Mouse (Mus musculus) testis, adult 2 months (tissue): Measurements from ENCODE around the gene Tpx2.

ENCODE experiments used
- CTCF ChIP-seq: fragments of 200-500 bp; IDR thresholded peaks from 2 replicates; pipeline ENCODE4 v1.5.1; 2012; ENCODE audit warnings: low read depth, mild to moderate bottlenecking, inconsistent platforms, low read length, moderate library complexity; ENCODE audit not compliant: control insufficient read depth, insufficient read depth, insufficient replicate concordance
- POLR2A ChIP-seq: fragments of 200-500 bp; IDR thresholded peaks from 2 replicates; pipeline ENCODE4 v1.6.1; 2012; ENCODE audit warnings: low read depth, mild to moderate bottlenecking, inconsistent platforms, low read length, moderate library complexity; ENCODE audit not compliant: control insufficient read depth

DNA sequence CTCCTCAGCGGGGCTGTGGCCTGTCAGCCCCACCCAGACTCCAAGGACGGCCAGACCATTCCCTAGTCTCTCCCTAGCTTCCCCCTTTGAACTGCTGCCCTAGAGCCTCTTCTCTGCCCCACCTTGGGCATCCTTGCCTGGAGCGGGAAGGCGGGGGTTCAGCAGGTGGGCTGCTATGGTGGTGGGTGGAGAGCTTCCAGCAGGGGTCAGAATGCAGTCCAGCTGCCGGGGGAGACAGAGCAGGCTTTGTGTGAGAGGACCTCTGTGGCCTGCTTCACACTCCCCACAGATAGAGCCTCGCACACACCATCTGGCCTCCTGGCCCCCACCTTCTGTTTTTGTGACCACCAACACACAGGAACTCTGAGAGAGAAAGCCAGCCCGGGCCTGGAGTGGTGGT lies 74.6 kb downstream of the Tpx2 start:
- TF ChIP-seq CTCF (no peak), POLR2A (no peak)
